Mouse (Mus musculus): ENCODE data around the gene Sox15.

- TF ChIP-seq CTCF (IDR thresholded peaks at IDR 0.05; ENCODE audit: extremely low read depth, insufficient read depth, insufficient read length, insufficient replicate concordance) (no peak), POLR2A (IDR thresholded peaks at IDR 0.05; ENCODE audit: low read depth, low read length) (no peak)
These were observed 1.7 kb upstream of the Sox15 start for GRCm38 (mm10) chr11:69653399-69653798.
